Comparison of ENCODE assay signal across 20 mouse cellular contexts in genomic region chr4:22263903-22264302, GRCm38 (mm10).
DNase-seq lines count a peak whose midpoint lies in the region; ATAC-seq lines count a peak whose summit lies in the region.
"Had no signal": no experiment of that assay in that cellular context is flagged by ENCODE, and none has a peak within 500 bp of the region (broad histone marks: within the 10 kb centered on the region; RNA-seq: fewer than 3 reads in every experiment).

No protein-coding gene starts in this region.

- H3K27ac ChIP-seq in forebrain, embryonic 13.5 days, result no peak overlapping the region
- no peak overlapping the region for H3K27ac ChIP-seq in forebrain, embryonic 12.5 days
- H3K27ac ChIP-seq in kidney, embryonic 16.5 days (ENCODE audit: low read length), result no peak overlapping the region
- H3K27ac ChIP-seq: embryonic facial prominence, embryonic 12.5 days; heart, embryonic 15.5 days; hindbrain, embryonic 13.5 days; liver, embryonic 13.5 days; midbrain, embryonic 12.5 days; neural tube, embryonic 12.5 days; stomach, embryonic 15.5 days had no signal

- H3K4me3 ChIP-seq in forebrain, embryonic 13.5 days, result no peak overlapping the region
- no peak overlapping the region for H3K4me3 ChIP-seq in forebrain, embryonic 12.5 days (replicated peaks)
- no peak overlapping the region for H3K4me3 ChIP-seq in kidney, embryonic 16.5 days (ENCODE audit: low read length)
- H3K4me3 ChIP-seq: embryonic facial prominence, embryonic 12.5 days; heart, embryonic 15.5 days; hindbrain, embryonic 13.5 days; liver, embryonic 13.5 days; midbrain, embryonic 12.5 days; neural tube, embryonic 12.5 days; stomach, embryonic 15.5 days had no signal

- H3K36me3 ChIP-seq in forebrain, embryonic 13.5 days (ENCODE audit: poor library complexity, severe bottlenecking), result no peaks in the 10 kb centered on the region
- no peaks in the 10 kb centered on the region for H3K36me3 ChIP-seq in forebrain, embryonic 12.5 days (replicated peaks)
- no peaks in the 10 kb centered on the region for H3K36me3 ChIP-seq in kidney, embryonic 16.5 days (ENCODE audit: insufficient read depth, low read length)
- H3K36me3 ChIP-seq: embryonic facial prominence, embryonic 12.5 days; heart, embryonic 15.5 days; hindbrain, embryonic 13.5 days; liver, embryonic 13.5 days; midbrain, embryonic 12.5 days; neural tube, embryonic 12.5 days; stomach, embryonic 15.5 days had no signal

- 0 out of 2 replicates have a peak, but pooled peaks cover 3% of the 10 kb centered on the region for H3K4me1 ChIP-seq in forebrain, embryonic 13.5 days
- H3K4me1 ChIP-seq in forebrain, embryonic 12.5 days, result no peaks in the 10 kb centered on the region
- no peaks in the 10 kb centered on the region for H3K4me1 ChIP-seq in kidney, embryonic 16.5 days (ENCODE audit: insufficient read depth, low read length)
- H3K4me1 ChIP-seq: embryonic facial prominence, embryonic 12.5 days; heart, embryonic 15.5 days; liver, embryonic 13.5 days; midbrain, embryonic 12.5 days; neural tube, embryonic 12.5 days; stomach, embryonic 15.5 days had no signal

- ATAC-seq in forebrain, embryonic 13.5 days, result peak; percentile 63; the same call in 1 of the 2 replicates
- no peak; the same call in 1 of the 2 replicates for ATAC-seq in forebrain, embryonic 12.5 days (ENCODE audit: low FRiP score)
- ATAC-seq in kidney, embryonic 16.5 days (ENCODE audit: low FRiP score, low TSS enrichment), result 0 out of 2 replicates have a peak, but pooled peaks have one; percentile 31
- ATAC-seq in megakaryocyte, adult 5-6 weeks (ENCODE audit: poor library complexity, severe bottlenecking), result no peak

- no peaks in the 10 kb centered on the region for H3K9me3 ChIP-seq in forebrain, embryonic 13.5 days (replicated peaks)
- H3K9me3 ChIP-seq in forebrain, embryonic 12.5 days, result no peaks in the 10 kb centered on the region
- H3K9me3 ChIP-seq in kidney, embryonic 16.5 days (ENCODE audit: low read length), result no peaks in the 10 kb centered on the region
- H3K9me3 ChIP-seq: embryonic facial prominence, embryonic 12.5 days; heart, embryonic 15.5 days; hindbrain, embryonic 13.5 days; liver, embryonic 13.5 days; midbrain, embryonic 12.5 days; neural tube, embryonic 12.5 days; stomach, embryonic 15.5 days had no signal

- 0 out of 2 replicates have a peak, but pooled peaks cover 3% of the 10 kb centered on the region for H3K27me3 ChIP-seq in forebrain, embryonic 13.5 days
- H3K27me3 ChIP-seq in forebrain, embryonic 12.5 days, result peaks cover 13% of the 10 kb centered on the region
- no peaks in the 10 kb centered on the region for H3K27me3 ChIP-seq in kidney, embryonic 16.5 days (ENCODE audit: insufficient read depth, low read length)
- H3K27me3 ChIP-seq: embryonic facial prominence, embryonic 12.5 days; heart, embryonic 15.5 days; hindbrain, embryonic 13.5 days; liver, embryonic 13.5 days; midbrain, embryonic 12.5 days; neural tube, embryonic 12.5 days; stomach, embryonic 15.5 days had no signal

- 19% methylated on average over 6 of the region's 6 CpGs for WGBS in forebrain, embryonic 13.5 days
- 17% methylated on average over 6 of the region's 6 CpGs for WGBS in forebrain, embryonic 12.5 days
- WGBS in kidney, embryonic 16.5 days, result 20% methylated on average over 6 of the region's 6 CpGs

- peak; percentile 16 for DNase-seq in testis, postnatal 14 days (ENCODE audit: low spot score)
- no peak for DNase-seq in testis, postnatal 10 days (ENCODE audit: low spot score)
- no peak for DNase-seq in gastrocnemius, adult 18-20 months (ENCODE audit: low spot score)
- DNase-seq: adrenal gland, postnatal 25 days; cerebellum, adult 18-20 months; heart, adult 11 months; layer of hippocampus, postnatal 36 days; left cerebral cortex, postnatal 4 days; liver, embryonic 13.5 days; thymus, postnatal 36 days had no signal

- H3K4me2 ChIP-seq in forebrain, embryonic 13.5 days, result no peak overlapping the region
- no peak overlapping the region for H3K4me2 ChIP-seq in forebrain, embryonic 12.5 days
- no peak overlapping the region for H3K4me2 ChIP-seq in kidney, embryonic 16.5 days (replicated peaks; ENCODE audit: low read depth, low read length)
- H3K4me2 ChIP-seq: embryonic facial prominence, embryonic 12.5 days; heart, embryonic 15.5 days; hindbrain, embryonic 13.5 days; liver, embryonic 13.5 days; midbrain, embryonic 12.5 days; neural tube, embryonic 12.5 days; stomach, embryonic 15.5 days had no signal

- no peak overlapping the region for H3K9ac ChIP-seq in forebrain, embryonic 13.5 days
- H3K9ac ChIP-seq in forebrain, embryonic 12.5 days, result no peak overlapping the region
- H3K9ac ChIP-seq in kidney, embryonic 16.5 days (replicated peaks; ENCODE audit: low read length), result no peak overlapping the region
- H3K9ac ChIP-seq: embryonic facial prominence, embryonic 12.5 days; heart, embryonic 15.5 days; hindbrain, embryonic 13.5 days; liver, embryonic 13.5 days; midbrain, embryonic 12.5 days; neural tube, embryonic 12.5 days; stomach, embryonic 15.5 days had no signal

Comparison
In these comparisons a context has a peak if more than half of its experiments do, and no peak if none do; other contexts are left out.
1. ATAC-seq: peak in forebrain, embryonic 13.5 days (single experiment) and kidney, embryonic 16.5 days (single experiment); none in forebrain, embryonic 12.5 days (single experiment) and megakaryocyte, adult 5-6 weeks (single experiment).